Mouse (Mus musculus) spleen, adult 2 months (tissue): ENCODE data around the gene Limk2.

ENCODE experiments used
- CTCF ChIP-seq: fragments of 200-500 bp; IDR thresholded peaks from 2 replicates; pipeline ENCODE4 v1.5.1; 2011; ENCODE audit warnings: mild to moderate bottlenecking, inconsistent platforms; ENCODE audit not compliant: insufficient read depth, insufficient read length, insufficient replicate concordance; ENCODE audit errors: extremely low read depth
- POLR2A ChIP-seq: fragments of 200-500 bp; IDR thresholded peaks from 2 replicates; pipeline ENCODE4 v1.6.1; 2011; ENCODE audit warnings: low read depth, low read length, inconsistent platforms

GRCm38 (mm10) chr11:3379427-3379826 is 29.6 kb downstream of the Limk2 start:
- TF ChIP-seq CTCF (no peak), POLR2A (no peak)
